Mouse (Mus musculus): ENCODE measurements around the gene Nisch. TPM values are rescaled to one million over a fixed set of nuclear protein-coding genes. Genes with fewer than 3 reads are reported as not detected.

Gene Nisch
- polyA plus RNA-seq, 1 experiment from 2014 or later, result 407 TPM

- H3K4me2 ChIP-seq (replicated peaks), result no peak overlapping the region
- no peaks in the 10 kb centered on the region for H3K9me3 ChIP-seq (replicated peaks)
- peaks cover 13% of the 10 kb centered on the region for H3K4me1 ChIP-seq
- no peak overlapping the region for H3K4me3 ChIP-seq (replicated peaks)
- H3K36me3 ChIP-seq, result peaks cover 69% of the 10 kb centered on the region
- ATAC-seq (ENCODE audit: insufficient number of reproducible peaks, low FRiP score, low TSS enrichment, low read depth), result no peak
- no peak overlapping the region for H3K27ac ChIP-seq (replicated peaks)
- no peak overlapping the region for H3K9ac ChIP-seq
- H3K27me3 ChIP-seq, result no peaks in the 10 kb centered on the region
- WGBS, result 84% methylated on average over 11 of the region's 11 CpGs
These were observed 45.4 kb downstream of the Nisch start for GRCm38 (mm10) chr14:31171386-31171785.

GRCm38 (mm10) chr14:31170963-31171362 is 45.8 kb downstream of the Nisch start:
- Histone ChIP-seq H3K4me3 (replicated peaks) (no peak overlapping the region), H3K27me3 (no peaks in the 10 kb centered on the region), H3K9ac (no peak overlapping the region), H3K4me2 (replicated peaks) (no peak overlapping the region), H3K27ac (replicated peaks) (no peak overlapping the region), H3K36me3 (peaks cover 65% of the 10 kb centered on the region), H3K9me3 (replicated peaks) (no peaks in the 10 kb centered on the region), H3K4me1 (peaks cover 17% of the 10 kb centered on the region)
- 83% methylated on average over 13 of the region's 13 CpGs for WGBS
- no peak for ATAC-seq (ENCODE audit: insufficient number of reproducible peaks, low FRiP score, low TSS enrichment, low read depth)

- Histone ChIP-seq H3K9ac (no peak overlapping the region), H3K4me1 (peaks cover 23% of the 10 kb centered on the region), H3K9me3 (replicated peaks) (no peaks in the 10 kb centered on the region), H3K36me3 (peaks cover 50% of the 10 kb centered on the region), H3K27ac (replicated peaks) (no peak overlapping the region), H3K4me3 (replicated peaks) (no peak overlapping the region), H3K27me3 (no peaks in the 10 kb centered on the region), H3K4me2 (replicated peaks) (no peak overlapping the region)
- ATAC-seq (ENCODE audit: insufficient number of reproducible peaks, low FRiP score, low TSS enrichment, low read depth), result no peak
- 82% methylated on average over 6 of the region's 6 CpGs for WGBS
These were observed 47.2 kb downstream of the Nisch start for GRCm38 (mm10) chr14:31169508-31169907.

GRCm38 (mm10) chr14:31168425-31168824 is 48.3 kb downstream of the Nisch start, which contains the start of gene Stab1:
TSS of gene Stab1 (minus strand) at chr14:31168641.
- Histone ChIP-seq H3K4me2 (replicated peaks) (no peak within 1 kb of the TSS), H3K4me1 (peaks cover 21% of the 10 kb centered on the region), H3K27me3 (no peaks in the 10 kb centered on the region), H3K27ac (replicated peaks) (peak within 1 kb of the TSS; percentile 7; the same call in 1 of the 2 replicates), H3K9ac (no peak within 1 kb of the TSS), H3K36me3 (peaks cover 40% of the 10 kb centered on the region), H3K4me3 (replicated peaks) (peak within 1 kb of the TSS; percentile 19), H3K9me3 (replicated peaks) (no peaks in the 10 kb centered on the region)
- ATAC-seq (ENCODE audit: insufficient number of reproducible peaks, low FRiP score, low TSS enrichment, low read depth), result no peak
- WGBS, result 37% methylated on average over 10 of the region's 10 CpGs

- no peaks in the 10 kb centered on the region for H3K9me3 ChIP-seq (replicated peaks)
- no peak for ATAC-seq (ENCODE audit: insufficient number of reproducible peaks, low FRiP score, low TSS enrichment, low read depth)
- peak overlapping the region; percentile 10; the same call in 1 of the 2 replicates for H3K4me2 ChIP-seq (replicated peaks)
- WGBS, result 51% methylated on average over 9 of the region's 9 CpGs
- peak overlapping the region; percentile 49; the same call in 1 of the 2 replicates for H3K27ac ChIP-seq (replicated peaks)
- no peaks in the 10 kb centered on the region for H3K27me3 ChIP-seq
- H3K9ac ChIP-seq, result no peak overlapping the region
- peaks cover 17% of the 10 kb centered on the region for H3K4me1 ChIP-seq
- peaks cover 24% of the 10 kb centered on the region for H3K36me3 ChIP-seq
- peak overlapping the region; percentile 19 for H3K4me3 ChIP-seq (replicated peaks)
These were observed 49.9 kb downstream of the Nisch start for GRCm38 (mm10) chr14:31166827-31167226.

- Histone ChIP-seq H3K4me3 (replicated peaks) (no peak overlapping the region), H3K27ac (replicated peaks) (peak overlapping the region; percentile 49; the same call in 1 of the 2 replicates), H3K9ac (no peak overlapping the region), H3K4me2 (replicated peaks) (peak overlapping the region; percentile 10), H3K9me3 (replicated peaks) (no peaks in the 10 kb centered on the region), H3K27me3 (no peaks in the 10 kb centered on the region), H3K4me1 (peaks cover 17% of the 10 kb centered on the region), H3K36me3 (peaks cover 17% of the 10 kb centered on the region)
- ATAC-seq (ENCODE audit: insufficient number of reproducible peaks, low FRiP score, low TSS enrichment, low read depth), result no peak
- 38% methylated on average over 10 of the region's 10 CpGs for WGBS
These were observed 50.6 kb downstream of the Nisch start for GRCm38 (mm10) chr14:31165991-31166630.

GRCm38 (mm10) chr14:31165458-31165857 is 51.3 kb downstream of the Nisch start:
- 58% methylated on average over 7 of the region's 7 CpGs for WGBS
- no peak for ATAC-seq (ENCODE audit: insufficient number of reproducible peaks, low FRiP score, low TSS enrichment, low read depth)

GRCm38 (mm10) chr14:31165010-31165409 is 51.7 kb downstream of the Nisch start:
- H3K27ac ChIP-seq (replicated peaks), result peak overlapping the region; percentile 49; the same call in 1 of the 2 replicates
- no peaks in the 10 kb centered on the region for H3K9me3 ChIP-seq (replicated peaks)
- 66% methylated on average over 2 of the region's 2 CpGs for WGBS
- H3K36me3 ChIP-seq, result peaks cover 6% of the 10 kb centered on the region; the same call in 1 of the 2 replicates
- H3K9ac ChIP-seq, result no peak overlapping the region
- H3K4me2 ChIP-seq (replicated peaks), result no peak overlapping the region
- no peak for ATAC-seq (ENCODE audit: insufficient number of reproducible peaks, low FRiP score, low TSS enrichment, low read depth)
- no peak overlapping the region for H3K4me3 ChIP-seq (replicated peaks)
- H3K27me3 ChIP-seq, result no peaks in the 10 kb centered on the region
- peaks cover 17% of the 10 kb centered on the region for H3K4me1 ChIP-seq

More at GRCm38 (mm10) chr14:31165458-31165857, 51.3 kb downstream of the Nisch start:
- peaks cover 10% of the 10 kb centered on the region for H3K36me3 ChIP-seq
- H3K9me3 ChIP-seq (replicated peaks), result no peaks in the 10 kb centered on the region
- peaks cover 17% of the 10 kb centered on the region for H3K4me1 ChIP-seq
- H3K27ac ChIP-seq (replicated peaks), result peak overlapping the region; percentile 49; the same call in 1 of the 2 replicates
- no peaks in the 10 kb centered on the region for H3K27me3 ChIP-seq
- no peak overlapping the region for H3K9ac ChIP-seq
- H3K4me2 ChIP-seq (replicated peaks), result no peak overlapping the region
- no peak overlapping the region for H3K4me3 ChIP-seq (replicated peaks)

GRCm38 (mm10) chr14:31164067-31164466 is 52.7 kb downstream of the Nisch start:
- Histone ChIP-seq H3K9me3 (replicated peaks) (no peaks in the 10 kb centered on the region), H3K27me3 (no peaks in the 10 kb centered on the region), H3K4me3 (replicated peaks) (no peak overlapping the region), H3K36me3 (no peaks in the 10 kb centered on the region), H3K4me1 (peaks cover 17% of the 10 kb centered on the region), H3K27ac (replicated peaks) (no peak overlapping the region), H3K4me2 (replicated peaks) (no peak overlapping the region), H3K9ac (no peak overlapping the region)
- WGBS, result 78% methylated on average over 8 of the region's 8 CpGs
- no peak for ATAC-seq (ENCODE audit: insufficient number of reproducible peaks, low FRiP score, low TSS enrichment, low read depth)

- no peak overlapping the region for H3K9ac ChIP-seq
- H3K27me3 ChIP-seq, result no peaks in the 10 kb centered on the region
- no peaks in the 10 kb centered on the region for H3K36me3 ChIP-seq
- H3K9me3 ChIP-seq (replicated peaks), result no peaks in the 10 kb centered on the region
- H3K4me2 ChIP-seq (replicated peaks), result no peak overlapping the region
- no peak for ATAC-seq (ENCODE audit: insufficient number of reproducible peaks, low FRiP score, low TSS enrichment, low read depth)
- peaks cover 13% of the 10 kb centered on the region for H3K4me1 ChIP-seq
- H3K4me3 ChIP-seq (replicated peaks), result no peak overlapping the region
- H3K27ac ChIP-seq (replicated peaks), result no peak overlapping the region
- WGBS, result 74% methylated on average over 10 of the region's 10 CpGs
These were observed 55.1 kb downstream of the Nisch start for GRCm38 (mm10) chr14:31161638-31162037.

GRCm38 (mm10) chr14:31161191-31161590 is 55.6 kb downstream of the Nisch start:
- Histone ChIP-seq H3K9ac (no peak overlapping the region), H3K36me3 (no peaks in the 10 kb centered on the region)
- 85% methylated on average over 7 of the region's 7 CpGs for WGBS

More at GRCm38 (mm10) chr14:31161191-31161590, 55.6 kb downstream of the Nisch start:
- H3K9me3 ChIP-seq (replicated peaks), result no peaks in the 10 kb centered on the region
- no peak overlapping the region for H3K4me2 ChIP-seq (replicated peaks)
- no peak overlapping the region for H3K4me3 ChIP-seq (replicated peaks)
- no peak for ATAC-seq (ENCODE audit: insufficient number of reproducible peaks, low FRiP score, low TSS enrichment, low read depth)
- H3K27ac ChIP-seq (replicated peaks), result no peak overlapping the region
- peaks cover 8% of the 10 kb centered on the region for H3K4me1 ChIP-seq
- no peaks in the 10 kb centered on the region for H3K27me3 ChIP-seq

Data from embryonic facial prominence, embryonic 15.5 days (tissue).